Mouse (Mus musculus) forebrain, embryonic 14.5 days (tissue): ENCODE measurements at regions not wholly inside any gene's neighbourhood (a gene's known extent, or its start where the extent isn't known, plus 50 kb on each side); places are given as distances from the start of the nearest gene placed in this dataset.

Source experiments
- ATAC-seq: fragments of 200-750 bp; cut with Nextera tagmentation; 2 replicates; pipeline ENCODE4 v1.8.0; 2017; ENCODE audit warnings: mild to moderate bottlenecking, moderate library complexity
- DNase-seq: peaks from one replicate; pipeline ENCODE4 v3.0.0-alpha.2; 2015; ENCODE audit warnings: low spot score
- H3K27ac ChIP-seq: fragments of 300-500 bp; sonication (generic); 2 replicates; pipeline ENCODE4 v1.5.1; 2014; ENCODE audit warnings: low read depth, mild to moderate bottlenecking, control low read depth, low read length, moderate library complexity
- H3K27me3 ChIP-seq: fragments of 300-500 bp; sonication (generic); replicated peaks from 2 replicates; pipeline ENCODE4 v1.6.1; 2014; ENCODE audit warnings: low read length, control low read depth, mixed read lengths; ENCODE audit not compliant: control insufficient read depth, insufficient read depth
- H3K36me3 ChIP-seq: fragments of 300-500 bp; sonication (generic); 2 replicates; pipeline ENCODE4 v1.6.1; 2014; ENCODE audit warnings: low read length, control low read depth; ENCODE audit not compliant: control insufficient read depth, insufficient read depth
- H3K4me1 ChIP-seq: fragments of 300-500 bp; sonication (generic); 2 replicates; pipeline ENCODE4 v1.6.1; 2014; ENCODE audit warnings: antibody characterized with exemption, low read length, control low read depth; ENCODE audit not compliant: control insufficient read depth, insufficient read depth
- H3K4me2 ChIP-seq: fragments of 300-500 bp; sonication (generic); 2 replicates; pipeline ENCODE4 v1.6.1; 2014; ENCODE audit warnings: mild to moderate bottlenecking, control low read depth, low read length
- H3K4me3 ChIP-seq: fragments of 300-500 bp; sonication (generic); 2 replicates; pipeline ENCODE4 v1.5.1; 2014; ENCODE audit warnings: low read depth, low read length, control low read depth
- H3K9ac ChIP-seq: fragments of 300-500 bp; sonication (generic); 2 replicates; pipeline ENCODE4 v1.6.1; 2014; ENCODE audit warnings: mild to moderate bottlenecking, low read length, control low read depth, moderate library complexity
- H3K9me3 ChIP-seq: fragments of 300-500 bp; sonication (generic); replicated peaks from 2 replicates; pipeline ENCODE4 v1.6.1; 2016; ENCODE audit warnings: low read length, control low read depth, mixed read lengths; ENCODE audit not compliant: control insufficient read depth
- WGBS: fragments of 180-500 bp; shearing (Covaris S2); extraction: QIAGEN DNeasy Blood & Tissue Kit; methylation state at CpG from one replicate; pipeline ENCODE4 v1.1.7; 2014; 5-methylcytosine and 5-hydroxymethylcytosine counted together

GRCm38 (mm10) chrX:93888480-93888879 is 56.5 kb upstream of the Pdk3 start:
- Histone ChIP-seq H3K27me3 (no peaks in the 10 kb centered on the region), H3K4me3 (no peak overlapping the region), H3K9ac (no peak overlapping the region), H3K36me3 (no peaks in the 10 kb centered on the region), H3K4me2 (no peak overlapping the region), H3K9me3 (no peaks in the 10 kb centered on the region), H3K4me1 (no peaks in the 10 kb centered on the region), H3K27ac (no peak overlapping the region)
- DNase-seq (peak; percentile 37), ATAC-seq (peak; percentile 7; the same call in 1 of the 2 replicates)
- WGBS, result 63% methylated on average over 4 of the region's 4 CpGs

- H3K9ac ChIP-seq, result no peak overlapping the region; the same call in 1 of the 2 replicates
- H3K4me3 ChIP-seq, result peak overlapping the region; percentile 26
- peak overlapping the region; percentile 52; the same call in 1 of the 2 replicates for H3K27ac ChIP-seq
- H3K4me1 ChIP-seq, result no peaks in the 10 kb centered on the region
- 43% methylated on average over 8 of the region's 8 CpGs for WGBS
- H3K36me3 ChIP-seq, result no peaks in the 10 kb centered on the region
- peak overlapping the region; percentile 45 for H3K4me2 ChIP-seq
- ATAC-seq (peak; percentile 72), DNase-seq (peak; percentile 59)
- H3K9me3 ChIP-seq, result no peaks in the 10 kb centered on the region
- H3K27me3 ChIP-seq, result no peaks in the 10 kb centered on the region
Measured at GRCm38 (mm10) chrX:93888966-93889365, 57.0 kb upstream of the Pdk3 start.

- 41% methylated on average over 13 of the region's 13 CpGs for WGBS
- DNase-seq (peak; percentile 89), ATAC-seq (peak; percentile 84)
- no peaks in the 10 kb centered on the region for H3K9me3 ChIP-seq
- H3K4me1 ChIP-seq, result no peaks in the 10 kb centered on the region
- no peaks in the 10 kb centered on the region for H3K36me3 ChIP-seq
- H3K4me3 ChIP-seq, result peak overlapping the region; percentile 26
- H3K27ac ChIP-seq, result peak overlapping the region; percentile 52; the same call in 1 of the 2 replicates
- peak overlapping the region; percentile 45 for H3K4me2 ChIP-seq
- H3K27me3 ChIP-seq, result no peaks in the 10 kb centered on the region
- peak overlapping the region; percentile 43 for H3K9ac ChIP-seq
Measured at GRCm38 (mm10) chrX:93889394-93890042, 57.5 kb upstream of the Pdk3 start.

GRCm38 (mm10) chrX:93896838-93897820 is 65.1 kb upstream of the Pdk3 start:
- no peak overlapping the region for H3K27ac ChIP-seq
- 78% methylated on average over 5 of the region's 5 CpGs for WGBS
- ATAC-seq, result no peak

GRCm38 (mm10) chrX:93903209-93903608 is 65.2 kb upstream of the AU015836 start:
- no peak overlapping the region for H3K4me3 ChIP-seq
- no peak for ATAC-seq
- no peak overlapping the region for H3K27ac ChIP-seq
- no peaks in the 10 kb centered on the region for H3K4me1 ChIP-seq
- no peaks in the 10 kb centered on the region for H3K36me3 ChIP-seq
- DNase-seq, result no peak
- no peaks in the 10 kb centered on the region for H3K9me3 ChIP-seq
- no peak overlapping the region for H3K4me2 ChIP-seq
- H3K9ac ChIP-seq, result no peak overlapping the region
- H3K27me3 ChIP-seq, result no peaks in the 10 kb centered on the region

More at GRCm38 (mm10) chrX:93896838-93897820, 65.1 kb upstream of the Pdk3 start:
- Histone ChIP-seq H3K9ac (no peak overlapping the region), H3K36me3 (no peaks in the 10 kb centered on the region), H3K4me1 (no peaks in the 10 kb centered on the region), H3K4me2 (no peak overlapping the region), H3K9me3 (no peaks in the 10 kb centered on the region), H3K27me3 (no peaks in the 10 kb centered on the region), H3K4me3 (no peak overlapping the region)
- DNase-seq, result no peak

- H3K4me1 ChIP-seq, result no peaks in the 10 kb centered on the region
Measured at GRCm38 (mm10) chrX:93905531-93905930, 62.9 kb upstream of the AU015836 start.

GRCm38 (mm10) chrX:93911087-93911840 is 57.2 kb upstream of the AU015836 start:
- peak overlapping the region; percentile 43 for H3K4me2 ChIP-seq
- H3K4me1 ChIP-seq, result no peaks in the 10 kb centered on the region
- H3K27me3 ChIP-seq, result no peaks in the 10 kb centered on the region
- H3K27ac ChIP-seq, result no peak overlapping the region
- ATAC-seq (peak; percentile 84), DNase-seq (peak; percentile 74)
- H3K4me3 ChIP-seq, result no peak overlapping the region
- H3K9me3 ChIP-seq, result no peaks in the 10 kb centered on the region
- WGBS, result 40% methylated on average over 21 of the region's 21 CpGs
- no peaks in the 10 kb centered on the region for H3K36me3 ChIP-seq
- no peak overlapping the region for H3K9ac ChIP-seq

More at GRCm38 (mm10) chrX:93905531-93905930, 62.9 kb upstream of the AU015836 start:
- no peaks in the 10 kb centered on the region for H3K9me3 ChIP-seq
- ATAC-seq, result no peak
- no peak overlapping the region for H3K4me2 ChIP-seq
- DNase-seq, result no peak
- H3K27me3 ChIP-seq, result no peaks in the 10 kb centered on the region
- WGBS, result 88% methylated on average over 5 of the region's 5 CpGs
- no peak overlapping the region for H3K4me3 ChIP-seq
- no peak overlapping the region for H3K27ac ChIP-seq
- no peaks in the 10 kb centered on the region for H3K36me3 ChIP-seq
- no peak overlapping the region for H3K9ac ChIP-seq

GRCm38 (mm10) chrX:93915548-93915947 is 52.9 kb upstream of the AU015836 start:
- Histone ChIP-seq H3K27ac (no peak overlapping the region), H3K4me1 (no peaks in the 10 kb centered on the region), H3K36me3 (no peaks in the 10 kb centered on the region), H3K9ac (no peak overlapping the region), H3K27me3 (no peaks in the 10 kb centered on the region), H3K9me3 (no peaks in the 10 kb centered on the region), H3K4me2 (no peak overlapping the region), H3K4me3 (no peak overlapping the region)
- no peak for ATAC-seq
- no peak for DNase-seq
